Mouse (Mus musculus) urinary bladder, postnatal 10 days (tissue): ENCODE measurements around the gene Eml6.
A peak's percentile ranks its signal among the peaks of the same experiment; 100 is the strongest.
"Not testable (repeated sequence)": the region's sequence is repeated elsewhere in the genome, so short reads cannot be mapped to it uniquely, and the experiment has no call there.

ENCODE experiments used
- DNase-seq: peaks from one replicate; pipeline ENCODE4 v3.0.0; 2022; ENCODE audit warnings: low spot score

The Eml6 gene

GRCm38 (mm10) chr11:30025835-30026472 lies at the start of gene Eml6:
TSS of gene Eml6 (minus strand) at chr11:30026033.
- peak; percentile 76 for DNase-seq

GRCm38 (mm10) chr11:30057299-30057698 lies 31.5 kb upstream of the Eml6 start:
- DNase-seq, result no peak

- no peak for DNase-seq
Measured at GRCm38 (mm10) chr11:30025144-30025543, 689 bp downstream of the Eml6 start.

GRCm38 (mm10) chr11:30024261-30025071 lies 1.4 kb downstream of the Eml6 start:
- DNase-seq, result no peak

GRCm38 (mm10) chr11:29986257-29986656 lies 39.6 kb downstream of the Eml6 start:
- no peak for DNase-seq

- no peak for DNase-seq
Measured at GRCm38 (mm10) chr11:29968874-29969273, 57.0 kb downstream of the Eml6 start.

- DNase-seq, result no peak
Measured at GRCm38 (mm10) chr11:29959366-29959765, 66.5 kb downstream of the Eml6 start.

- DNase-seq, result no peak
Measured at GRCm38 (mm10) chr11:29944661-29945060, 81.2 kb downstream of the Eml6 start.

- no peak for DNase-seq
Measured at GRCm38 (mm10) chr11:29924332-29924731, 101.5 kb downstream of the Eml6 start.

- DNase-seq, result no peak
Measured at GRCm38 (mm10) chr11:29923851-29924250, 102.0 kb downstream of the Eml6 start.

- no peak for DNase-seq
Measured at GRCm38 (mm10) chr11:29913180-29913579, 112.7 kb downstream of the Eml6 start.

- no peak for DNase-seq
Measured at GRCm38 (mm10) chr11:29909330-29909729, 116.5 kb downstream of the Eml6 start.

GRCm38 (mm10) chr11:29885160-29885559 lies 140.7 kb downstream of the Eml6 start:
- DNase-seq, result no peak

GRCm38 (mm10) chr11:29884355-29884754 lies 141.5 kb downstream of the Eml6 start:
- no peak for DNase-seq

GRCm38 (mm10) chr11:29883024-29883423 lies 142.8 kb downstream of the Eml6 start:
- DNase-seq, result no peak

- DNase-seq, result no peak
Measured at GRCm38 (mm10) chr11:29879641-29880040, 146.2 kb downstream of the Eml6 start.

GRCm38 (mm10) chr11:29877981-29878380 lies 147.9 kb downstream of the Eml6 start:
- no peak for DNase-seq

GRCm38 (mm10) chr11:29877280-29877679 lies 148.6 kb downstream of the Eml6 start:
- DNase-seq, result no peak

- DNase-seq, result not testable (repeated sequence)
Measured at GRCm38 (mm10) chr11:29874781-29875180, 151.1 kb downstream of the Eml6 start.

GRCm38 (mm10) chr11:29870174-29870573 lies 155.7 kb downstream of the Eml6 start:
- no peak for DNase-seq

GRCm38 (mm10) chr11:29864269-29864668 lies 161.6 kb downstream of the Eml6 start:
- no peak for DNase-seq

GRCm38 (mm10) chr11:29861750-29862397 lies 164.0 kb downstream of the Eml6 start:
- DNase-seq, result no peak

- no peak for DNase-seq
Measured at GRCm38 (mm10) chr11:29861040-29861439, 164.8 kb downstream of the Eml6 start.
